Comparison of ENCODE assay signal across 9 mouse cellular contexts in genomic region chr12:108761209-108761608, GRCm38 (mm10). TPM values are rescaled to one million over a fixed set of nuclear protein-coding genes. Genes with fewer than 3 reads are reported as not detected.
A peak's percentile ranks its signal among the peaks of the same experiment; 100 is the strongest.
DNase-seq lines count a peak whose midpoint lies in the region; ATAC-seq lines count a peak whose summit lies in the region.
"Had no signal": no experiment of that assay in that cellular context is flagged by ENCODE, and none has a peak within 500 bp of the region (broad histone marks: within the 10 kb centered on the region; RNA-seq: fewer than 3 reads in every experiment).

No protein-coding gene starts in this region.

- H3K4me1 ChIP-seq in midbrain, embryonic 11.5 days (ENCODE audit: control insufficient read depth, insufficient read depth, low read length), result peaks cover 2% of the 10 kb centered on the region; the same call in 1 of the 2 replicates
- H3K4me1 ChIP-seq in midbrain, embryonic 16.5 days (ENCODE audit: control insufficient read depth, insufficient read depth, low read length), result no peaks in the 10 kb centered on the region
- H3K4me1 ChIP-seq in kidney, embryonic 16.5 days (ENCODE audit: insufficient read depth, low read length), result peaks cover 21% of the 10 kb centered on the region
- H3K4me1 ChIP-seq in forebrain, embryonic 13.5 days, result peaks cover 6% of the 10 kb centered on the region; the same call in 1 of the 2 replicates

- H3K27me3 ChIP-seq in midbrain, embryonic 11.5 days (ENCODE audit: control insufficient read depth, insufficient read depth, low read length), result no peaks in the 10 kb centered on the region
- H3K27me3 ChIP-seq in midbrain, embryonic 16.5 days (ENCODE audit: control insufficient read depth, insufficient read depth, low read depth, low read length), result no peaks in the 10 kb centered on the region
- H3K27me3 ChIP-seq in kidney, embryonic 16.5 days (ENCODE audit: insufficient read depth, low read length), result no peaks in the 10 kb centered on the region
- no peaks in the 10 kb centered on the region for H3K27me3 ChIP-seq in forebrain, embryonic 13.5 days
- H3K27me3 ChIP-seq: stomach, embryonic 15.5 days had no signal

- H3K4me3 ChIP-seq in midbrain, embryonic 11.5 days (ENCODE audit: low read depth, low read length), result no peak overlapping the region
- H3K4me3 ChIP-seq in midbrain, embryonic 16.5 days (ENCODE audit: low read depth, low read length), result no peak overlapping the region
- H3K4me3 ChIP-seq in kidney, embryonic 16.5 days (ENCODE audit: low read length), result no peak overlapping the region
- no peak overlapping the region for H3K4me3 ChIP-seq in forebrain, embryonic 13.5 days
- H3K4me3 ChIP-seq: stomach, embryonic 15.5 days had no signal

- no peak for ATAC-seq in midbrain, embryonic 11.5 days (ENCODE audit: low FRiP score)
- ATAC-seq in midbrain, embryonic 16.5 days, result no peak
- ATAC-seq in kidney, embryonic 16.5 days (ENCODE audit: low FRiP score, low TSS enrichment), result no peak
- no peak for ATAC-seq in forebrain, embryonic 13.5 days

- no peak overlapping the region for H3K9ac ChIP-seq in midbrain, embryonic 11.5 days (ENCODE audit: low read length)
- no peak overlapping the region for H3K9ac ChIP-seq in midbrain, embryonic 16.5 days (ENCODE audit: low read depth, low read length)
- H3K9ac ChIP-seq in kidney, embryonic 16.5 days (replicated peaks; ENCODE audit: low read length), result no peak overlapping the region
- H3K9ac ChIP-seq in forebrain, embryonic 13.5 days, result no peak overlapping the region
- H3K9ac ChIP-seq: stomach, embryonic 15.5 days had no signal

- no peak overlapping the region for H3K4me2 ChIP-seq in midbrain, embryonic 11.5 days
- H3K4me2 ChIP-seq in midbrain, embryonic 16.5 days (ENCODE audit: low read length), result no peak overlapping the region
- no peak overlapping the region for H3K4me2 ChIP-seq in kidney, embryonic 16.5 days (replicated peaks; ENCODE audit: low read depth, low read length)
- H3K4me2 ChIP-seq in forebrain, embryonic 13.5 days, result no peak overlapping the region
- H3K4me2 ChIP-seq: stomach, embryonic 15.5 days had no signal

- H3K36me3 ChIP-seq in midbrain, embryonic 11.5 days (ENCODE audit: control insufficient read depth, insufficient read depth, low read length), result no peaks in the 10 kb centered on the region
- H3K36me3 ChIP-seq in midbrain, embryonic 16.5 days (ENCODE audit: control insufficient read depth, insufficient read depth, low read length), result no peaks in the 10 kb centered on the region
- no peaks in the 10 kb centered on the region for H3K36me3 ChIP-seq in kidney, embryonic 16.5 days (ENCODE audit: insufficient read depth, low read length)
- no peaks in the 10 kb centered on the region for H3K36me3 ChIP-seq in forebrain, embryonic 13.5 days (ENCODE audit: poor library complexity, severe bottlenecking)
- H3K36me3 ChIP-seq: stomach, embryonic 15.5 days had no signal

- DNase-seq in midbrain, embryonic 11.5 days (ENCODE audit: low spot score, missing footprints), result peak; percentile 23
- DNase-seq in lung, postnatal 36 days, result peak; percentile 84
- peak; percentile 66 for DNase-seq in thymus, postnatal 4 days
- DNase-seq in c-Kit-positive CD71-positive TER-119-positive erythroid progenitor cells, embryonic 14.5 days (ENCODE audit: low spot score), result no peak
- no peak for DNase-seq in ovary, postnatal 10 days (ENCODE audit: low spot score)

- WGBS in midbrain, embryonic 11.5 days, result 78% methylated on average over 4 of the region's 4 CpGs
- 83% methylated on average over 4 of the region's 4 CpGs for WGBS in midbrain, embryonic 16.5 days
- whole genome bisulfite sequencing in kidney, embryonic 16.5 days, result 55% methylated on average over 4 of the region's 4 CpGs
- WGBS in forebrain, embryonic 13.5 days, result 73% methylated on average over 4 of the region's 4 CpGs

- H3K27ac ChIP-seq in midbrain, embryonic 11.5 days (ENCODE audit: low read depth, low read length), result no peak overlapping the region
- H3K27ac ChIP-seq in midbrain, embryonic 16.5 days (ENCODE audit: low read length), result no peak overlapping the region
- H3K27ac ChIP-seq in kidney, embryonic 16.5 days (ENCODE audit: low read length), result peak overlapping the region; percentile 27
- no peak overlapping the region for H3K27ac ChIP-seq in forebrain, embryonic 13.5 days
- H3K27ac ChIP-seq: stomach, embryonic 15.5 days had no signal

- H3K9me3 ChIP-seq in midbrain, embryonic 11.5 days (ENCODE audit: control insufficient read depth, low read length), result no peaks in the 10 kb centered on the region
- no peaks in the 10 kb centered on the region for H3K9me3 ChIP-seq in midbrain, embryonic 16.5 days (replicated peaks; ENCODE audit: control insufficient read depth, low read length, poor library complexity, severe bottlenecking)
- no peaks in the 10 kb centered on the region for H3K9me3 ChIP-seq in kidney, embryonic 16.5 days (ENCODE audit: low read length)
- no peaks in the 10 kb centered on the region for H3K9me3 ChIP-seq in forebrain, embryonic 13.5 days (replicated peaks)
- H3K9me3 ChIP-seq: stomach, embryonic 15.5 days had no signal

RNA-seq across cellular contexts. Expression of gene Yy1, which starts 31.6 kb away (rescaled TPM):
- polyA plus RNA-seq in midbrain, embryonic 11.5 days (2014; fragmentation: Nextera tagmentation; extraction: Ambion mirVana), result 19.0 and 19.5 TPM in 2 replicates
- polyA plus RNA-seq in midbrain, embryonic 16.5 days (2015; fragmentation: Nextera tagmentation; extraction: Ambion mirVana), result 10.3 and 11.6 TPM in 2 replicates
- polyA plus RNA-seq in kidney, embryonic 16.5 days (2015; fragmentation: Nextera tagmentation; extraction: Ambion mirVana), result 15.9 and 16.9 TPM in 2 replicates
- 15.8 and 17.3 TPM in 2 replicates for polyA plus RNA-seq in forebrain, embryonic 13.5 days (2015; fragmentation: Nextera tagmentation; extraction: Ambion mirVana)

RNA-seq across cellular contexts. Expression of gene Degs2, which starts 59.1 kb away (rescaled TPM):
- 1.0 TPM in 2 replicates for polyA plus RNA-seq in midbrain, embryonic 11.5 days (2014; fragmentation: Nextera tagmentation; extraction: Ambion mirVana)
- 2.9 and 3.3 TPM in 2 replicates for polyA plus RNA-seq in midbrain, embryonic 16.5 days (2015; fragmentation: Nextera tagmentation; extraction: Ambion mirVana)
- polyA plus RNA-seq in kidney, embryonic 16.5 days (2015; fragmentation: Nextera tagmentation; extraction: Ambion mirVana), result 10.6 and 12.1 TPM in 2 replicates
- 2.6 and 3.4 TPM in 2 replicates for polyA plus RNA-seq in forebrain, embryonic 13.5 days (2015; fragmentation: Nextera tagmentation; extraction: Ambion mirVana)

Comparison
In these comparisons a context has a peak if more than half of its experiments do, and no peak if none do; other contexts are left out.
1. DNase-seq: peak in midbrain, embryonic 11.5 days (single experiment), lung, postnatal 36 days (single experiment) and thymus, postnatal 4 days (single experiment); none in c-Kit-positive CD71-positive TER-119-positive erythroid progenitor cells, embryonic 14.5 days (single experiment) and ovary, postnatal 10 days (single experiment).